Mouse (Mus musculus) cortical plate, adult 2 months (tissue): ENCODE results near the gene Magi1.

ENCODE experiments used
- CTCF ChIP-seq: fragments of 200-500 bp; IDR thresholded peaks from 2 replicates; pipeline ENCODE4 v1.5.1; 2011; ENCODE audit warnings: mild to moderate bottlenecking, control low read depth, low read length; ENCODE audit not compliant: insufficient read depth; ENCODE audit errors: extremely low read depth
- POLR2A ChIP-seq: fragments of 200-500 bp; IDR thresholded peaks from 2 replicates; pipeline ENCODE4 v1.6.1; 2011; ENCODE audit warnings: mild to moderate bottlenecking, low read length, control low read depth; ENCODE audit not compliant: insufficient read depth; ENCODE audit errors: extremely low read depth

- TF ChIP-seq CTCF = no peak
- no peak for TF ChIP-seq POLR2A
Observed at GRCm38 (mm10) chr6:94077013-94077412, 206.7 kb downstream of the Magi1 start.
